Mouse (Mus musculus): ENCODE measurements around the gene Bcr.

DNA sequence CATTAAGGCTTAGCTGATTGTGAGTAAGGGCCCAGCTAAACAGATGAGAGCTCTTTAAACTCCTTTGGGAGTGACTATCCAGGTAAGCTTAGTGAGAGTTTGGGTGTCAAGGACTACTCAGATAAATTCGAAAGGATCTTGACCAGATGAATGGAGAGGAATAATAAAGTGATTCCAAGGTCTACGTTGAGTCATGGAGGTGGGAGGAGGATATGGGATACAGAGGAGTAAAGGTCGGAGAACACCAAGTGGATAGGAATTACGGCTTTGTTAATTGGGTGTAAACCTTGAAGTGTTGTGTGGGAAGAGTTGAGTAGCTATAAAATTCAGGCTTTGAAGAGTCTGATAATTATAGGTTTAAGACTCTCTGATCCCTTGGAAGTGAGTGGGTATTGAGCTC is 145.8 kb downstream of the Bcr start:
- TF ChIP-seq CTCF (IDR thresholded peaks at IDR 0.05; ENCODE audit: control insufficient read depth, insufficient read depth, insufficient replicate concordance, low read depth, low read length) (no peak), POLR2A (IDR thresholded peaks at IDR 0.05; ENCODE audit: control insufficient read depth, low read depth, low read length) (no peak)

Measured in testis, adult 2 months (tissue).